Mouse (Mus musculus) cerebellum, postnatal 4 days (tissue): ENCODE data around the gene Slc35c2.
A peak's percentile ranks its signal among the peaks of the same experiment; 100 is the strongest.

Experiments
- DNase-seq, 2 experiments: peaks; one replicate each; pipeline ENCODE4 v3.0.0; 2022; ENCODE audit warnings: low spot score in 2 of 2, mixed read lengths in 1 of 2

Gene Slc35c2

GRCm38 (mm10) chr2:165239533-165240144 is 48.0 kb downstream of the Slc35c2 start:
- DNase-seq = no peak

- no peak for DNase-seq
Observed at GRCm38 (mm10) chr2:165238416-165239145, 49.1 kb downstream of the Slc35c2 start.

- DNase-seq = peak; percentile 68 to 76
Observed at GRCm38 (mm10) chr2:165234613-165235291, 52.9 kb downstream of the Slc35c2 start, which contains the start of gene Cdh22. Gene Cdh22, minus strand, starts transcription at chr2:165234853.

- no peak for DNase-seq
Observed at GRCm38 (mm10) chr2:165234291-165234612, 53.4 kb downstream of the Slc35c2 start.

- peak; percentile 54 to 57 for DNase-seq
Observed at GRCm38 (mm10) chr2:165233491-165234290, 54.0 kb downstream of the Slc35c2 start.

- no peak for DNase-seq
Observed at GRCm38 (mm10) chr2:165229050-165229449, 58.6 kb downstream of the Slc35c2 start.
